Mouse (Mus musculus): ENCODE measurements around the gene Prdm1.

GRCm38 (mm10) chr10:44447001-44447400, 81.3 kb downstream of the Prdm1 start:
- no peak for TF ChIP-seq CTCF (IDR thresholded peaks at IDR 0.05)
- TF ChIP-seq EP300 (IDR thresholded peaks at IDR 0.05) = no peak
